Mouse (Mus musculus) forebrain, embryonic 12.5 days (tissue): Measurements from ENCODE around the gene Mynn. TPM values are rescaled to one million over a fixed set of nuclear protein-coding genes. Genes with fewer than 3 reads are reported as not detected.

Source experiments
- ATAC-seq: fragments of 200-750 bp; cut with Nextera tagmentation; 2 replicates; pipeline ENCODE4 v1.8.0; 2017; ENCODE audit warnings: moderate TSS enrichment; ENCODE audit not compliant: low FRiP score
- H3K27ac ChIP-seq: fragments of 300-500 bp; sonication (generic); 2 replicates; pipeline ENCODE4 v1.5.1; 2016; ENCODE audit warnings: mild to moderate bottlenecking
- H3K27me3 ChIP-seq: fragments of 300-500 bp; sonication (generic); 2 replicates; pipeline ENCODE4 v1.6.1; 2016; ENCODE audit warnings: mild to moderate bottlenecking
- H3K36me3 ChIP-seq: fragments of 300-500 bp; sonication (generic); replicated peaks from 2 replicates; pipeline ENCODE4 v1.6.1; 2016; ENCODE audit warnings: mild to moderate bottlenecking
- H3K4me1 ChIP-seq: fragments of 300-500 bp; sonication (generic); 2 replicates; pipeline ENCODE4 v1.6.1; 2016
- H3K4me2 ChIP-seq: fragments of 300-500 bp; sonication (generic); 2 replicates; pipeline ENCODE4 v1.6.1; 2016; ENCODE audit warnings: mild to moderate bottlenecking, moderate library complexity
- H3K4me3 ChIP-seq: fragments of 300-500 bp; sonication (generic); replicated peaks from 2 replicates; pipeline ENCODE4 v1.5.1; 2016; ENCODE audit warnings: mild to moderate bottlenecking
- H3K9ac ChIP-seq: fragments of 300-500 bp; sonication (generic); 2 replicates; pipeline ENCODE4 v1.6.1; 2016; ENCODE audit warnings: mild to moderate bottlenecking
- H3K9me3 ChIP-seq: fragments of 300-500 bp; sonication (generic); 2 replicates; pipeline ENCODE4 v1.6.1; 2016
- WGBS: fragments of 180-500 bp; shearing (Covaris S2); methylation state at CpG from one replicate; pipeline ENCODE4 v1.1.7; 2016; 5-methylcytosine and 5-hydroxymethylcytosine counted together
- polyA plus RNA-seq: library from polyadenylated mRNA; unstranded; fragments of >200 nt; fragmentation: Nextera tagmentation; extraction: Ambion mirVana; gene quantifications from 2 replicates; pipeline ENCODE4 v1.2.1, GENCODE M21; 2016

Gene Mynn
- polyA plus RNA-seq, 1 experiment from 2014 or later, result 38.1 TPM

DNA sequence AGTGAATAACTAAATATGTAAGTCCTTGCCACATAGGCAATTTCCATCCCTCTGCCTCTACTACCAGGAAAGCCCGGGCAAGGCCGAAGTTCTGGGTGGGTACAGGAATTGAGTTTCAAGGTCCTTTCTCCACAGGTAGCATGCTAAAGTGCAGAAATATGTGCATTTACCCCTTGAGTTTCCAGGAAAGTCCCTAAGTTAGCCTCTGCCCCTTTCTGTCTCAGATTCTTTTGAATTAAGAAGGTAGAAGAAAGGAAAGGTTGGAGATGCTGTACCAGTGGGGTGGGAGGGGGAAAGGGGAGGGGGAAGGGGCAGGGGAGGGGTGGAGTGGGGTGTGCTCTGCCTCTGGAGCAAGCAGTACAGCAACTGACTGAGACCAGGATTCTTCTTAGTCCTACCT is 46.6 kb downstream of the Mynn start:
- H3K9ac ChIP-seq, result no peak overlapping the region
- no peak for ATAC-seq
- H3K4me3 ChIP-seq, result no peak overlapping the region
- H3K27ac ChIP-seq, result no peak overlapping the region
- H3K27me3 ChIP-seq, result peaks cover 41% of the 10 kb centered on the region
- H3K4me1 ChIP-seq, result peaks cover 18% of the 10 kb centered on the region
- no peak overlapping the region for H3K4me2 ChIP-seq
- H3K9me3 ChIP-seq, result no peaks in the 10 kb centered on the region
- 88% methylated on average over 2 of the region's 2 CpGs for WGBS
- H3K36me3 ChIP-seq, result no peaks in the 10 kb centered on the region

GRCm38 (mm10) chr3:30650062-30650841 is 48.4 kb downstream of the Mynn start:
- peak overlapping the region; percentile 39 for H3K4me3 ChIP-seq
- H3K4me2 ChIP-seq, result peak overlapping the region; percentile 62
- peaks cover 18% of the 10 kb centered on the region for H3K4me1 ChIP-seq
- ATAC-seq, result 0 out of 2 replicates have a peak, but pooled peaks have one; percentile 48
- WGBS, result under 1% methylated on average over 41 of the region's 41 CpGs
- H3K9me3 ChIP-seq, result no peaks in the 10 kb centered on the region
- no peak overlapping the region for H3K27ac ChIP-seq
- peaks cover 41% of the 10 kb centered on the region for H3K27me3 ChIP-seq
- peak overlapping the region; percentile 30; the same call in 1 of the 2 replicates for H3K9ac ChIP-seq
- H3K36me3 ChIP-seq, result no peaks in the 10 kb centered on the region

DNA sequence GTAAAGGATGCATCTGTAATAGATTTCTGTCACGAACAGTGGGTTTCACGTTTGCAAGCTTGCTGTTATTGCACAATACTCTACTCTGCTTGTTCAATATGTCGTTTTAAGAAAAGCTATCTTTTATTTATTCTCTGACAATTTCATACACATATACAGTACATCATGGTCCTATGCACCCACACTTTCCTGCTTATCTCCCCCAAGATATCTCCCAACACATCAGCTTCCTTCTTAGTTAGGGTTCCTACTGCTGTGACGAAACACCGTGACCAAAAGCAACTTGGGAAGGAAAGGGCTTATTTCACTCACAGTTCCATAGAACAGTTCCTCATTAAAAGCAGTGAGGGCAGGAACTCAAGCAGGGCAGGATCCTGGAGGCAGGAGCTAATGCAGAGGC is 54.1 kb downstream of the Mynn start:
- no peaks in the 10 kb centered on the region for H3K9me3 ChIP-seq
- H3K27me3 ChIP-seq, result peaks cover 8% of the 10 kb centered on the region
- no peak overlapping the region for H3K27ac ChIP-seq
- H3K36me3 ChIP-seq, result no peaks in the 10 kb centered on the region
- H3K9ac ChIP-seq, result no peak overlapping the region
- ATAC-seq, result no peak
- 0 out of 2 replicates have a peak, but pooled peaks cover under 1% of the 10 kb centered on the region for H3K4me1 ChIP-seq
- H3K4me2 ChIP-seq, result no peak overlapping the region
- 88% methylated on average over 5 of the region's 5 CpGs for WGBS
- no peak overlapping the region for H3K4me3 ChIP-seq

DNA sequence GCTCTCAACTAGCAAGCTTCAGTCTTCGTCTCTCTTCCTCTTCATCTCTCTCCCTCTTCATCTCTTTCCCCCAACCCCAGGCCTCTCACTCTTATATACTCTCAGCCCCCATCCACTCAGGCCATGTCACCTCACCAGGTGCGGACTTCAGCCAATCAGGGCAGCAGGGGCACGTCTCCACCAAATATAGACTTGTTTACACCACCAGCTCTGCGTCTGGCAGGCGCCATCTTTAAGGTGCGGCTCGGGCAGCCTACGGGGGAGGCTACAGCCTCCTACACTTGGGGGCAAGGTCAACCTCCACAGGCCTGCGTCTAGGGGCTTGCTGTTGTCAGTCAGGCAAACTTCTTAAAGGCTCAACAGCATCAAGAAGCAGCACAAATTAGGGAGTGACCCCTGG is 56.6 kb downstream of the Mynn start:
- no peaks in the 10 kb centered on the region for H3K36me3 ChIP-seq
- ATAC-seq, result no peak
- H3K4me2 ChIP-seq, result no peak overlapping the region
- no peak overlapping the region for H3K4me3 ChIP-seq
- no peak overlapping the region for H3K9ac ChIP-seq
- WGBS, result 89% methylated on average over 9 of the region's 9 CpGs
- no peaks in the 10 kb centered on the region for H3K9me3 ChIP-seq
- H3K27me3 ChIP-seq, result no peaks in the 10 kb centered on the region
- no peak overlapping the region for H3K27ac ChIP-seq
- H3K4me1 ChIP-seq, result no peaks in the 10 kb centered on the region

Other genes with a start within 250 kb of the Mynn start
- 12.1 and 12.2 TPM in 2 replicates for gene Mecom, start 54.1 kb upstream of the Mynn start, polyA plus RNA-seq
- gene Actrt3, start 2.1 kb upstream of the Mynn start, polyA plus RNA-seq, result not detected in 2 replicates
- gene Lrriq4, start 42.4 kb downstream of the Mynn start, polyA plus RNA-seq, result not detected in 2 replicates
- 1.5 and 1.9 TPM in 2 replicates for gene Lrrc34, start 45.8 kb downstream of the Mynn start, polyA plus RNA-seq
- gene Lrrc31, start 97.8 kb downstream of the Mynn start, polyA plus RNA-seq, result not detected in 2 replicates
- gene Samd7, start 144.2 kb downstream of the Mynn start, polyA plus RNA-seq, result not detected in 2 replicates
- gene Sec62, start 190.8 kb downstream of the Mynn start, polyA plus RNA-seq, result 80.9 and 86.9 TPM in 2 replicates